Mouse (Mus musculus) monocyte, adult 59 days (primary cell): ENCODE data around the gene Prop1. TPM values are rescaled to one million over a fixed set of nuclear protein-coding genes. Genes with fewer than 3 reads are reported as not detected.

Experiments used
- total RNA-seq, 2 experiments: library from RNA; stranded (reverse); gene quantifications; one replicate each; pipeline ENCODE4 v1.2.4; 2023

Gene Prop1
- not detected for total RNA-seq

DNA sequence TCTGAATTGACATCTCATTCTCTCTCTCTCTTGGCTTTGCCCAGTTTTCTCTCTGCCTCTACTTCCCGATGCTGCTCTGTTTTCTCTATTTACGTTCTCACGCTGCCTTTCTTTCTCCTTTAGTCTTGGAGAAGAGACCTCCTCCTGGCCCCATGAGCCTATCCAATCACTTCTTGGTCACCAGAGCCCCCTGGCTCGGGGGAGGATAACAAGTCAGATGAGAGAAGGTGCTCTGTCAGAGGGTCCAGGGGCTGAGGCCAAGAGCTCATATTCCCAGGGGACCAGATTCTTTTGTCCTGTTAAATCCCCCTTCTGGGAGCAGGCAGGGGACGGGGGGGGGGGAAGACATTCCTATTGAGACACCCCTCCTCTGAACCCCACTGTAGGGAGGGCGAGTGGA, at the start of gene Prop1:
TSS of gene Prop1 (minus strand) at position 101 of the 400 bp plus-strand sequence.

DNA sequence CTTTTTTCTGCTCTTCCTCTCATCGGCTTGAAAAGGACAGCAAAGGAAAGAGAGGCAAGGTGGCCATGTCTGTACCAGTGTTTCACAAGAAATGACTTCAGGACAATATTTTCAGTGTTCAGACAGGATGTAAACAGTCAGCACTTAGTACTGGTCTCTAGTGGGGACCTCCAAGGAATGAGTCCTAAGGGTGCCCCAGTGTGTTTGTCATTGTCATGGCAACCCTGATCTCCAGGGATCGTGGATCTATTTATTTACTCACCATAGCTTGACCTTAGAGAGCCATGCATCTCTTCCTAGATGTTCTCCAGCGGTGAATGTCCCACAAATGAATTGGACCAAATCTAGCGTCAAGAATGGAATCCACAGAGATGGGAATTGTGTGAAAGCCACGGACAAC, 49.7 kb upstream of the Prop1 start, which contains the start of gene Olfr51:
TSS of gene Olfr51 (plus strand) at position 301 of the 400 bp plus-strand sequence.

DNA sequence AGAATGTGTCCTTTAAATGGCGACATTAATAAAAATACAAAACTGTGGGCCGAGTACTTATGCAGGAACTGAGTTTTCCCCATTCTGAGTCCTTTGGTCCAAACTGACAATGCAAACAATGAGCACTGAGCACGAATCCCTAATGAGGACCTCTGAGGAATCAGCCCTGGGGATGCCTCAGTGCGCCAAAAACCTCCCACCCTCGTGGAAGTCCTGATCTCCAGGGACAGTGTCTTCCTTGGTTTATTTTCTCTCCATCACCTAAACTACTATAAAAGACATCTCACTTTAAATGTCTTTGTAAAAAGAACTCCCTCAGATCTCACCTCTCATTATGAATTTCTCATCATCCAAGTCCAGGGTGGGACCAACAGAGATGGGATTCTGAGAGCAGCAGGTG, 28.1 kb upstream of the Prop1 start, which contains the start of gene Olfr1377:
TSS of gene Olfr1377 (plus strand) at position 301 of the 400 bp plus-strand sequence.

DNA sequence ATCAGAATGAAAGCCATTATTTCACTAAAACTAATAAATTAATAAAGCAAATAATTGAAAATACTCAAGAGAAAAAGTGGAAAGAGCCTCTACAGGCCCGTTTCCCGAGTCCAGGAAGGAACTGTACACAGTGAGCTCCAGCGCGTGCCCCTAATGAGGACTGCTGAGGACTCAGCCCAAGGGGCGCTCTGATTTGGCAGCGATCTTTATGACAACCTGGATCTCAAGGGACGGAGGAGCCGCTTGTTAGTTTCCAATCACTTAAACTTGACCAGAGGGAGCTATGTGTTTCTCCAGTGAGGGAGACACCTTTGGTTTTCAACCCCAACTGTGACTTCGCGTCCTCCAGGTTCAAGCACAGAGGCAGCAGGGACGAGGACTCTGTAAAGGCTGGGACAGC, 12.7 kb upstream of the Prop1 start, which contains the start of gene Olfr1378:
TSS of gene Olfr1378 (plus strand) at position 301 of the 400 bp plus-strand sequence.

DNA sequence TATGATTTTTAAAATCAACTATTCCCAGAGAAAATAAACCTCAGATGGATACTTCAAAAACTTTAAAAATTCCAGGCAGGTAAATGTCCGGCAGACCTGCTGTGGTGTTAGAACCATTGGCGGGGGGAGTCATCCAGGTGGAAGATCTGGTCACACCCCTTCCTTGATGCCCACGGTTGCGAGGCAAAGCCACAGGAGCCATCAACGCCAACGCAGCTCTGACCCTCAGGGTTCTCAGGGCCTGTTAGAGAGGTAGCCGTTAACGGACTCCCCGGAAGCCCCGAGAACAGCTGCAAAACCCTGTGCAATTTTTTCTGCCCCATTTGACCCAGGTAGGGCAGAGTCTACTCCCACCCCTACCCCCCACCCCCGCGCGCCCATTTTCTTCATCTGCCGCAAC, 10.1 kb downstream of the Prop1 start, which contains the start of gene 4933414I15Rik:
TSS of gene 4933414I15Rik (minus strand) at position 260 of the 400 bp plus-strand sequence.

DNA sequence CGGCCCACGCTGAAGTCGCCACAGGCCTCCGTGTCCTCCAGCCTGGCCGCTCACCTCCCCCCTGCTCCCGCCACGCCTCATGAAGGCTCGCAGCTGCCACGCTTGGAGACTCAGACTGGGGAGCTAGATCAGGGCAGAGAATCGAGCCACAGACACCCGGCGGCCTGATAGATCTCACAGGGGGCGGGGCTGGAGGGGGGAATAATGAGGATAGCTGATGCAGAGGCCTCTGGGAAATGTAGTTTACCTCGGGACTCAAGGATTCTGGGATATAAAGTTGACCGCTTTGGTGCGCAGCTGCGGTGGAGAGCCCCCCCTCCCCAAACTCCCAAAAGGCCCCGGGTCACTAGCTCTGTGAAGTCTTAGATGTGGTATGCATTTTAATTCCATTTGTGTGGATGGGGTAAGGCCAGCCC, 22.1 kb downstream of the Prop1 start, which contains the start of gene Zfp354b:
TSS of gene Zfp354b (minus strand) at position 183 of the 416 bp plus-strand sequence.

DNA sequence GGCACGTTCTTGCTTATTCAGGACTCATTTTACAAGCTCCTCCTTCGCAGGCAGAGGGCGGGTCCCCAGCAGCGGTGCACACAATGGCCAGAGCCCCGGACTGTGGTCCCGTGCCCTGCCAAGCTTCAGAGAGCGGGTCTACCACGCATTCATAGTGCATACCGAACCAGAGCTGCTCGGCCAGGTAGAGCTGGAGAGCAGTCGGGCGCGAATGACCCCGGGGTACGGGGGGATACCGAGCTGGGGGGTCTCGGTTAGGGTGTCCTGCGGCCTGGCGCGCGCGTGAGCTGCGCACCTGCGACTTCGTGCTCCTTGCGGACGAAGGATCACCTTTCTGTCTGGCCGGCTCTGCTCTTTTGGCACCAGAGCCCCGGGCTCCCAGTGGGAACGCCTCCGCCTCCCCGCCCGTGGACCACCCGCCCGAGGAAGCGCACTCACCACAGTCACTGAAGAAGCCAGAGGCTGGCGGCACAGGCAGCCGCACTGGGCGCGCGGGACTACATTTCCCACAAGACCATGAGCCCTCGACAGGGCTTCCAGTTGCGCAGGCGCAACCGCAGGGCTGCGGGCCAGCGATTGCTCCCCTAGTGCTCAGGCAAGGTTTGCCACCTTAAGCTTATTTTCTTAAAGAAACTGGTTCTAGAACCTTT, 37.8 kb downstream of the Prop1 start, which contains the start of gene Zfp2:
TSS of gene Zfp2 (minus strand) at position 495 of the 650 bp plus-strand sequence.

Other genes starting within 250 kb of the Prop1 start
- gene Zfp354c, start 126.0 kb downstream of the Prop1 start, total RNA-seq = under 1 TPM; 0.50 to 0.88 TPM
- gene Zfp879, start 112.2 kb downstream of the Prop1 start, total RNA-seq = not detected
- gene Grm6, start 103.1 kb downstream of the Prop1 start, total RNA-seq = not detected
- not detected for gene Zfp454, start 66.1 kb downstream of the Prop1 start, total RNA-seq
- under 1 TPM; 0.50 to 0.52 TPM for gene Zfp2, start 37.6 kb downstream of the Prop1 start, total RNA-seq
- gene Zfp354b, start 22.1 kb downstream of the Prop1 start, total RNA-seq = not detected
- not detected for gene 4933414I15Rik, start 10.0 kb downstream of the Prop1 start, total RNA-seq
- gene Olfr1378, start 12.8 kb upstream of the Prop1 start, total RNA-seq = not detected
- not detected for gene Olfr1377, start 28.2 kb upstream of the Prop1 start, total RNA-seq
- not detected for gene Olfr51, start 49.8 kb upstream of the Prop1 start, total RNA-seq
- not detected for gene Olfr54, start 60.5 kb upstream of the Prop1 start, total RNA-seq
- not detected for gene Olfr1375, start 94.3 kb upstream of the Prop1 start, total RNA-seq
- gene Zfp354a, start 105.5 kb upstream of the Prop1 start, total RNA-seq = not detected